In genomic region chr6:141249585-141250295, GRCm38 (mm10) we compare ENCODE assay signal across 8 mouse cellular contexts. TPM values are rescaled to one million over a fixed set of nuclear protein-coding genes. Genes with fewer than 3 reads are reported as not detected.
A peak's percentile ranks its signal among the peaks of the same experiment; 100 is the strongest.
DNase-seq lines count a peak whose midpoint lies in the region; ATAC-seq and TF ChIP-seq lines count a peak whose summit lies in the region.

No protein-coding gene starts in this region.

- H3K27ac ChIP-seq in intestine, embryonic 14.5 days (ENCODE audit: low read depth) = peak overlapping the region; percentile 94
- H3K27ac ChIP-seq in spleen, adult 2 months (ENCODE audit: insufficient read depth, low read length) = peak overlapping the region; percentile 38

- intact Hi-C loops in gastrocnemius, postnatal 36 days (cut with DNase I) = loop anchor here (5.0 kb wide), 1 partner anchor 327 kb away; no protein-coding TSS in a partner anchor
- intact Hi-C loops in left cerebral cortex, postnatal 25 days (cut with DNase I) = loop anchor here (10.0 kb wide), 1 partner anchor 325 kb away; no protein-coding TSS in a partner anchor

- under 1% methylated on average over 56 of the region's 68 CpGs for WGBS in intestine, embryonic 14.5 days
- WGBS in spleen, adult 2 months = 2% methylated on average over 64 of the region's 68 CpGs

- peak; percentile 9 to 15 for DNase-seq in adrenal gland, postnatal 4 days (ENCODE audit: low spot score in 2 of 2)
- DNase-seq in embryo, embryonic 11 days = peak; percentile 81
- DNase-seq in gastrocnemius, postnatal 36 days = peak; percentile 51 to 63
- DNase-seq in intestine, embryonic 14.5 days (ENCODE audit: low spot score) = peak; percentile 88
- peak; percentile 40 to 55 for DNase-seq in left cerebral cortex, postnatal 25 days (ENCODE audit: low spot score in 2 of 2)
- DNase-seq in mesoderm, embryonic 11.5 days (ENCODE audit: low read depth, low spot score) = peak; percentile 60
- DNase-seq in spleen, adult 2 months (ENCODE audit: low read depth in 1 of 2, low spot score in 2 of 2) = peak in 1 of 2 experiments; percentile 7
- no peak for DNase-seq in adipocyte (ENCODE audit: low spot score)

- H3K9me3 ChIP-seq in intestine, embryonic 14.5 days (ENCODE audit: control insufficient read depth, low read length) = no peaks in the 10 kb centered on the region

- ATAC-seq in intestine, embryonic 14.5 days (replicated peaks; ENCODE audit: low FRiP score, low TSS enrichment, low read depth) = peak; percentile 91

- TF ChIP-seq POLR2A in spleen, adult 2 months (IDR thresholded peaks at IDR 0.05; ENCODE audit: low read depth, low read length) = no peak

- H3K4me1 ChIP-seq in intestine, embryonic 14.5 days (replicated peaks; ENCODE audit: control insufficient read depth, insufficient read depth, low read length) = peaks cover 38% of the 10 kb centered on the region
- no peaks in the 10 kb centered on the region for H3K4me1 ChIP-seq in spleen, adult 2 months (ENCODE audit: control insufficient read depth, insufficient read depth, insufficient read length)

- H3K27me3 ChIP-seq in intestine, embryonic 14.5 days (replicated peaks; ENCODE audit: control insufficient read depth, insufficient read depth, low read length) = no peaks in the 10 kb centered on the region
- H3K27me3 ChIP-seq in spleen, adult 2 months (ENCODE audit: control insufficient read depth, insufficient read depth, low read length) = no peaks in the 10 kb centered on the region; the same call in 1 of the 2 replicates

- no peak for TF ChIP-seq CTCF in spleen, adult 2 months (IDR thresholded peaks at IDR 0.05; ENCODE audit: extremely low read depth, insufficient read depth, insufficient read length, insufficient replicate concordance)

- H3K4me2 ChIP-seq in intestine, embryonic 14.5 days (ENCODE audit: low read length) = peak overlapping the region; percentile 78

- peak overlapping the region; percentile 89 for H3K9ac ChIP-seq in intestine, embryonic 14.5 days (ENCODE audit: low read length)

- H3K4me3 ChIP-seq in intestine, embryonic 14.5 days (ENCODE audit: low read depth, low read length) = peak overlapping the region; percentile 88
- H3K4me3 ChIP-seq in spleen, adult 2 months (ENCODE audit: extremely low read depth, insufficient read depth, insufficient read length) = peak overlapping the region; percentile 25

- peaks cover 10% of the 10 kb centered on the region; the same call in 1 of the 2 replicates for H3K36me3 ChIP-seq in intestine, embryonic 14.5 days (ENCODE audit: control insufficient read depth, insufficient read depth, low read length)
- no peaks in the 10 kb centered on the region for H3K36me3 ChIP-seq in spleen, adult 2 months (ENCODE audit: control insufficient read depth, insufficient read depth, low read length)

RNA-seq across cellular contexts. Expression of gene Pde3a, which starts 0.7 kb away (rescaled TPM):
- total RNA-seq in adrenal gland, postnatal 4 days (2021) = 10 to 100 TPM; 23.3 to 31.2 TPM
- total RNA-seq in gastrocnemius, postnatal 36 days (2021) = 1 to 10 TPM; 1.9 to 2.3 TPM
- polyA plus RNA-seq in intestine, embryonic 14.5 days (2014; fragmentation: Nextera tagmentation; extraction: Ambion mirVana) = 24.3 and 26.9 TPM in 2 replicates
- total RNA-seq in left cerebral cortex, postnatal 25 days (2021) = 1 to 10 TPM; 1.5 to 2.8 TPM
- 4.8 and 5.1 TPM in 2 replicates for polyA plus RNA-seq in spleen, adult 2 months (2012; rRNA removed)

Comparison
In these comparisons a context has a peak if more than half of its experiments do, and no peak if none do; other contexts are left out.
1. RNA of gene Pde3a, which starts 0.7 kb away (total RNA-seq): 23.3 to 31.2 TPM in adrenal gland, postnatal 4 days; 1.5 to 2.8 TPM in left cerebral cortex, postnatal 25 days and 1.9 to 2.3 TPM in gastrocnemius, postnatal 36 days; every median in the first group is over 4 times any median in the second.